Mouse (Mus musculus) CH12.LX (cell line): ENCODE results near the gene Ltf. TPM values are rescaled to one million over a fixed set of nuclear protein-coding genes. Genes with fewer than 3 reads are reported as not detected.

Experiments
- DNase-seq: peaks from one replicate; pipeline ENCODE4 v3.0.0-alpha.2; 2013; ENCODE audit errors: extremely low read depth
- H3K27ac ChIP-seq: 2 replicates; pipeline ENCODE4 v1.5.1; 2012; ENCODE audit warnings: low read depth, mild to moderate bottlenecking, control low read depth, moderate library complexity; ENCODE audit not compliant: insufficient read depth
- H3K27me3 ChIP-seq: replicated peaks from 2 replicates; pipeline ENCODE3; 2012; ENCODE audit warnings: inconsistent platforms
- H3K36me3 ChIP-seq, 2 experiments: replicated peaks in 1 of 2; 2 replicates each; pipeline versions ENCODE3 to v1.6.1; 2012; ENCODE audit warnings: inconsistent platforms in 1 of 2, low read length in 1 of 2, mild to moderate bottlenecking in 1 of 2, mixed read lengths in 1 of 2, moderate library complexity in 1 of 2; ENCODE audit not compliant: control insufficient read depth in 1 of 2, insufficient read depth in 1 of 2
- H3K4me1 ChIP-seq, 2 experiments: 2 replicates each; pipeline ENCODE4 v1.6.1; 2012; ENCODE audit warnings: inconsistent platforms in 1 of 2, moderate library complexity in 1 of 2; ENCODE audit not compliant: insufficient read depth in 2 of 2, control insufficient read depth in 1 of 2
- H3K4me2 ChIP-seq: 2 replicates; pipeline ENCODE4 v1.6.1; 2012; ENCODE audit warnings: low read depth, mild to moderate bottlenecking, control low read depth; ENCODE audit not compliant: poor library complexity, insufficient read depth, severe bottlenecking
- H3K4me3 ChIP-seq, 3 experiments: fragments of 150-350 bp in 1 of 3; sonication (generic) in 1 of 3; replicated peaks in 1 of 3; 2 replicates each; pipeline versions ENCODE3 to v1.5.1; 2011 to 2012; ENCODE audit warnings: low read depth in 2 of 3, low read length in 2 of 3, mild to moderate bottlenecking in 2 of 3, moderate library complexity in 2 of 3, control low read depth in 1 of 3, improper control_type of control experiment in 1 of 3, inconsistent platforms in 1 of 3, mixed read lengths in 1 of 3; ENCODE audit not compliant: poor library complexity in 1 of 3
- H3K79me2 ChIP-seq: replicated peaks from 2 replicates; pipeline ENCODE4 v1.6.1; 2012; ENCODE audit warnings: mild to moderate bottlenecking, moderate library complexity; ENCODE audit not compliant: control insufficient read depth, poor library complexity, insufficient read depth, severe bottlenecking; ENCODE audit errors: extremely low read depth
- H3K9ac ChIP-seq: 2 replicates; pipeline ENCODE4 v1.6.1; 2012; ENCODE audit warnings: low read depth, mild to moderate bottlenecking, control low read depth, moderate library complexity; ENCODE audit not compliant: insufficient read depth
- H3K9me3 ChIP-seq: replicated peaks from 2 replicates; pipeline ENCODE3; 2012; ENCODE audit warnings: low read length, inconsistent platforms, mixed read lengths
- BHLHE40 ChIP-seq: IDR thresholded peaks from 2 replicates; pipeline ENCODE4 v1.6.1; 2011; ENCODE audit warnings: mild to moderate bottlenecking, low read depth, low read length, improper control_type of control experiment
- ELF1 ChIP-seq: IDR thresholded peaks from 2 replicates; pipeline ENCODE4 v1.6.1; 2014; ENCODE audit warnings: low read depth, mild to moderate bottlenecking, inconsistent platforms, low read length, improper control_type of control experiment
- EP300 ChIP-seq: IDR thresholded peaks from 2 replicates; pipeline ENCODE4 v1.6.1; 2011; ENCODE audit warnings: low read length, improper control_type of control experiment
- ETS1 ChIP-seq: conservative IDR thresholded peaks from 2 replicates; pipeline ENCODE4 v1.6.1; 2012; ENCODE audit warnings: low read depth, mild to moderate bottlenecking, inconsistent platforms, low read length, improper control_type of control experiment, moderate library complexity
- IRF4 ChIP-seq: IDR thresholded peaks from 2 replicates; pipeline ENCODE4 v1.6.1; 2014; ENCODE audit warnings: low read depth, mild to moderate bottlenecking, inconsistent platforms, low read length, improper control_type of control experiment
- JUN ChIP-seq: IDR thresholded peaks from 2 replicates; pipeline ENCODE4 v1.6.1; 2011; ENCODE audit warnings: low read depth, mild to moderate bottlenecking, low read length, improper control_type of control experiment, moderate library complexity; ENCODE audit not compliant: insufficient read depth
- JUND ChIP-seq: conservative IDR thresholded peaks from 2 replicates; pipeline ENCODE4 v1.6.1; 2011; ENCODE audit warnings: low read depth, low read length, improper control_type of control experiment
- MAFK ChIP-seq: IDR thresholded peaks from 2 replicates; pipeline ENCODE4 v1.6.1; 2011; ENCODE audit warnings: low read length, improper control_type of control experiment; ENCODE audit not compliant: insufficient replicate concordance
- MAX ChIP-seq: IDR thresholded peaks from 2 replicates; pipeline ENCODE4 v1.6.1; 2011; ENCODE audit warnings: low read length, improper control_type of control experiment
- MAZ ChIP-seq: IDR thresholded peaks from 2 replicates; pipeline ENCODE4 v1.6.1; 2012; ENCODE audit warnings: low read depth, mild to moderate bottlenecking, inconsistent platforms, low read length, improper control_type of control experiment, moderate library complexity
- MEF2A ChIP-seq: IDR thresholded peaks from 2 replicates; pipeline ENCODE4 v1.6.1; 2014; ENCODE audit warnings: low read depth, mild to moderate bottlenecking, inconsistent platforms, low read length, improper control_type of control experiment, borderline replicate concordance
- MXI1 ChIP-seq: IDR thresholded peaks from 2 replicates; pipeline ENCODE4 v1.6.1; 2011; ENCODE audit warnings: mild to moderate bottlenecking, low read depth, low read length, improper control_type of control experiment
- MYC ChIP-seq: IDR thresholded peaks from 2 replicates; pipeline ENCODE4 v1.6.1; 2011; ENCODE audit warnings: low read depth, mild to moderate bottlenecking, improper control_type of control experiment, low read length
- NELFE ChIP-seq: IDR thresholded peaks from 2 replicates; pipeline ENCODE4 v1.6.1; 2011; ENCODE audit warnings: low read depth, low read length, improper control_type of control experiment
- NRF1 ChIP-seq: IDR thresholded peaks from 2 replicates; pipeline ENCODE4 v1.6.1; 2014; ENCODE audit warnings: low read depth, mild to moderate bottlenecking, inconsistent platforms, low read length, improper control_type of control experiment, moderate library complexity
- POLR2A ChIP-seq: IDR thresholded peaks from 2 replicates; pipeline ENCODE4 v1.6.1; 2011; ENCODE audit warnings: low read depth, mild to moderate bottlenecking, improper control_type of control experiment, low read length
- POLR2AphosphoS2 ChIP-seq: IDR thresholded peaks from 2 replicates; pipeline ENCODE4 v1.6.1; 2011; ENCODE audit warnings: low read depth, low read length, improper control_type of control experiment
- RCOR1 ChIP-seq: conservative IDR thresholded peaks from 2 replicates; pipeline ENCODE4 v1.6.1; 2012; ENCODE audit warnings: low read depth, mild to moderate bottlenecking, inconsistent platforms, low read length, improper control_type of control experiment
- SIN3A ChIP-seq: IDR thresholded peaks from 2 replicates; pipeline ENCODE4 v1.6.1; 2012; ENCODE audit warnings: low read length, improper control_type of control experiment, inconsistent platforms
- TBP ChIP-seq: conservative IDR thresholded peaks from 2 replicates; pipeline ENCODE4 v1.6.1; 2011; ENCODE audit warnings: low read depth, low read length, improper control_type of control experiment
- TCF12 ChIP-seq: IDR thresholded peaks from 2 replicates; pipeline ENCODE4 v1.6.1; 2014; ENCODE audit warnings: low read depth, mild to moderate bottlenecking, inconsistent platforms, low read length, improper control_type of control experiment
- UBTF ChIP-seq: IDR thresholded peaks from 2 replicates; pipeline ENCODE4 v1.6.1; 2012; ENCODE audit warnings: low read depth, mild to moderate bottlenecking, inconsistent platforms, low read length, improper control_type of control experiment, moderate library complexity
- dilution Hi-C: fragments of 300-500 bp; cut with MboI; formaldehyde crosslinking; loops from 2 replicates; pipeline ENCODE4 v1.14.3; 2020; ENCODE audit warnings: low sequenced_read_pairs; ENCODE audit not compliant: extremely low pct_unique_long_range_greater_than_20kb, extremely low pct_ligation_motif_present
- in situ Hi-C: fragments of 300-500 bp; cut with MboI; formaldehyde crosslinking; loops from 3 replicates; pipeline ENCODE4 v1.14.3; 2019; ENCODE audit warnings: low sequenced_read_pairs, low pct_ligation_motif_present, low pct_unique_long_range_greater_than_20kb, mixed read lengths
- polyA plus RNA-seq: library from polyadenylated mRNA; unstranded; fragments of >175 nt; gene quantifications from 2 replicates; pipeline ENCODE4 v1.2.1, GENCODE M21; 2012; ENCODE audit warnings: low read depth; ENCODE audit not compliant: insufficient read length
- total RNA-seq, 2 experiments: library from RNA; depleted of rRNA; stranded (reverse); fragments of 300-350 nt in 1 of 2; fragments of >200 nt in 1 of 2; gene quantifications; 2 replicates each; pipeline ENCODE4 v1.2.3; 2012 to 2014

Gene Ltf
- total and polyA plus RNA-seq, 3 experiments = 0.08 TPM; not detected in 2

DNA sequence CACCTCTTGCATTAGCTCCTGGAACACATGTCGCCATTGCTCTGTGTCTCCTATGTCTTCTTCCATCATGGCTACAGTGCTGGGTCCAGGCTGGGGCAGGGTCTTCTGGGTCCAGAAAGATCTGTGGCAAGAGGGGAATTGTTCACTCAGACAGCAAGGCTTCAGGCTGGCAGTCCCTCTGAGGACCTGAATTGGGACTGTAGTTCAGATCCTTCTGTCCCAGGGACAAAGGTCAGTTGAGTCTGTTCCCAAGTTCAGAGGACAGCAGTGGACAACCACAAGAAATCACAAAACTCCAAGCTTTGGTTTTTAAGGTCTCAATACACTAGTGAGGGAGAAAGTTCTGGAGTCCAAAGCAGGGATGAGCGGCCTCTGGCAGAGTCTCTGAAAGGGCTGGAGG is 29.5 kb upstream of the Ltf start:
- no peak for DNase-seq
- H3K27me3 ChIP-seq = peaks cover 4% of the 10 kb centered on the region
- no peak overlapping the region for H3K4me3 ChIP-seq
- H3K9ac ChIP-seq = no peak overlapping the region
- dilution Hi-C loops = no loop called here
- TF ChIP-seq MAFK (no peak), JUND (no peak), NRF1 (no peak)
- peaks cover 0 to 11% of the 10 kb centered on the region in 2 experiments; a peak in 2 of 4 replicates for H3K4me1 ChIP-seq
- no peaks in the 10 kb centered on the region for H3K36me3 ChIP-seq
- H3K27ac ChIP-seq = no peak overlapping the region
- H3K4me2 ChIP-seq = no peak overlapping the region
- in situ Hi-C loops = no loop called here
- H3K79me2 ChIP-seq = no peaks in the 10 kb centered on the region
- H3K9me3 ChIP-seq = peaks cover 8% of the 10 kb centered on the region

DNA sequence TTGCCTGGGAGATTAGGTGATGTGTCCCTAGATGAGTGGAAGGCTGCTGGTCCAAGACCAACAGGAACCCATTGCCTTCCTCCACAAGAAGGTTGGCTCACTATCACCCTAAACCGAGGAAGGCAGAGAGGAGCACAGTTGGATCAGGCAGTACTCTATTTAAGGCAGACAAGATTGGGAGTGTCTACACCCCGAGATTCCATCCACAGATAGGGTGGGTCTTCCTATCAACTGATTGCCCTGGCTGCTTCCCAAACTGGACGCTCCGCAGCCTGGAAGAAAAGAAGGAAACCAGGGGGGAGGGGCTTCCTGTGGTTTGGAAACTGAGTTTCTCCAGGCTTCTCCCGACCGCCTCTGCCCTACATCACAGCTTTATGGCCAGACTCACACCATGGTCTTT is 28.9 kb upstream of the Ltf start, which contains the start of gene Rtp3:
Rtp3 (minus strand) TSS at position 380 of the 400 bp plus-strand sequence.
- Histone ChIP-seq H3K9me3 (peaks cover 5% of the 10 kb centered on the region), H3K36me3 (no peaks in the 10 kb centered on the region), H3K27me3 (peaks cover 4% of the 10 kb centered on the region), H3K4me3 (no peak within 1 kb of the TSS), H3K4me1 (peaks cover 0 to 16% of the 10 kb centered on the region in 2 experiments; a peak in 2 of 4 replicates), H3K9ac (no peak within 1 kb of the TSS), H3K27ac (no peak within 1 kb of the TSS), H3K4me2 (no peak within 1 kb of the TSS), H3K79me2 (no peaks in the 10 kb centered on the region)
- TF ChIP-seq MYC (no peak), MAX (no peak), MAFK (no peak), TBP (no peak), MAZ (no peak), UBTF (no peak), BHLHE40 (no peak), IRF4 (no peak), MEF2A (no peak), MXI1 (no peak)
- no peak for DNase-seq
- in situ Hi-C loops = no loop called here
- dilution Hi-C loops = no loop called here

DNA sequence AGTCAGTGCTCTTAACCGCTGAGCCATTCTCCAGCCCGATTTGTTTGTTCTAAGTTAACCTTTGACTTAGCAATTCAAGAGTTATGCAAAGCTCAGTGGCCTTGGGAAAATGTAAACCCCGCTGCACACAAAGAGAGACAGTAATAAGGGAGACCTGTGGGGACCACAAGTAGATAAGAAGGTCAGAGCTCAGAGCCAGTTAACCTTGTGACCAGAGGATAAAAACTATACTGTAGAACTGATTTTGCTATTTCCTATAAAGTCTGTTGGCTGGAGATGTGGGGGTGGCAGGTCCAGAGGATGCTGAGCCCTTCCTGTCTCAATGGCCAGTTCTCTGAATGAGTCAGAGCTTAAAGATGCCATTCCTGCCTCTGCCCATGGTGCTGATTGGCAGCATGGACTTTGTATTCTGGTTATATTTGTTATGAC is 25.8 kb upstream of the Ltf start:
- Histone ChIP-seq H3K36me3 (no peaks in the 10 kb centered on the region), H3K9ac (no peak overlapping the region), H3K27ac (no peak overlapping the region), H3K79me2 (no peaks in the 10 kb centered on the region), H3K9me3 (no peaks in the 10 kb centered on the region), H3K4me1 (peaks cover 0 to 25% of the 10 kb centered on the region in 2 experiments; a peak in 2 of 4 replicates), H3K4me2 (no peak overlapping the region), H3K27me3 (peaks cover 4% of the 10 kb centered on the region), H3K4me3 (no peak overlapping the region)
- dilution Hi-C loops (no loop called here), in situ Hi-C loops (no loop called here)
- DNase-seq = peak; percentile 17
- TF ChIP-seq EP300 = peak; percentile 62
- no peak for TF ChIP-seq POLR2A
- TF ChIP-seq POLR2AphosphoS2 = no peak
- TF ChIP-seq NELFE = no peak
- TF ChIP-seq ETS1 = no peak
- TF ChIP-seq RCOR1 = peak; percentile 47; the same call in 1 of the 2 replicates
- peak; percentile 81 for TF ChIP-seq SIN3A
- 0 out of 2 replicates have a peak, but pooled peaks have one; percentile 16 for TF ChIP-seq MEF2A
- peak; percentile 60 for TF ChIP-seq JUND
- TF ChIP-seq TCF12 = 0 out of 2 replicates have a peak, but pooled peaks have one; percentile 39
- peak; percentile 85 for TF ChIP-seq MXI1
- 0 out of 2 replicates have a peak, but pooled peaks have one; percentile 17 for TF ChIP-seq MAX
- TF ChIP-seq IRF4 = peak; percentile 90
- TF ChIP-seq ELF1 = 0 out of 2 replicates have a peak, but pooled peaks have one; percentile 17
- no peak for TF ChIP-seq JUN
